Mouse (Mus musculus): Measurements from ENCODE around the gene Clec1b.
A peak's percentile ranks its signal among the peaks of the same experiment; 100 is the strongest.

The Clec1b gene

DNA sequence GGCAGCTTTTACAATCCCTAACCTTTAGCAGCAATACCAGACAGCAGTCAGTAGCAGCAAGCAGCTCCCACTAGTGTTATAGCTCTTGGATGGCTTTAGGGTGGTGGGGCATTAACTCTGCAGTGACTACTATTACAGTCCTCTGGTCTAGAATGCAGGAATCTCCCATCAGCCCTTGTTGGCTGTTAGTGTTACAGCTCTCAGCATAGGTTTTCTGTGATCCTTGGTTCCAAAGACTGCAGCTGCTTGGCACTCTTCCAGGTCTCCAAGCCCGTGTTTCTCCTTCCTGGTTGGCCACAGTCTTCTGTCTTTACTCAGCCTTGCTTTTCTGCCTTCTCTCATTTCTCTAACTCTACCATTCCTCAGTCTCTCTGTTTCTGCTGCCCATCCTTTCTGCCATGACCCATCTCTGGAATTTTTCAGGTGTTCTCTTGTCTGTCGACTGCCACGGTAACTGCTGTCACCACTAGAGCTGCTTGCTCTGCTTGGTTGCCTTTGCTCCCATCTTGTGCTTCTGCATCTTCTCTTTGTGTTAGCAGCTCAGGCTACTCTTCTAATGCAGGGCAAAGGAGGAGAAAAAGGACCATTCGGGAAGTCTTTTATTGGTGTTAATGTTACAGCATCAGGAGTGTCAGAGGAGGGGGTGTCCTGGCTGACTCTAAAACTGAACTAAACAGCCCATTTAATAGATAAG, 26.1 kb downstream of the Clec1b start:
- TF ChIP-seq NANOG (IDR thresholded peaks at IDR 0.05; ENCODE audit: borderline replicate concordance, low read length) (no peak), CTCF (conservative IDR thresholded peaks at IDR 0.05; ENCODE audit: low read length) (no peak), POU5F1 (IDR thresholded peaks at IDR 0.05; ENCODE audit: borderline replicate concordance, low read length) (no peak)
- no peaks in the 10 kb centered on the region for H3K9me3 ChIP-seq (ENCODE audit: low read length)

GRCm38 (mm10) chr6:129423734-129424072, 26.6 kb downstream of the Clec1b start:
- H3K4me1 ChIP-seq (replicated peaks; ENCODE audit: low read depth, low read length), result no peaks in the 10 kb centered on the region

More for the DNA sequence above, 26.1 kb downstream of the Clec1b start:
- no peak overlapping the region for H3K4me3 ChIP-seq (replicated peaks; ENCODE audit: low read length)
- no peaks in the 10 kb centered on the region for H3K4me1 ChIP-seq (replicated peaks; ENCODE audit: low read depth, low read length)
- H3K36me3 ChIP-seq (ENCODE audit: insufficient read depth, low read length), result no peaks in the 10 kb centered on the region
- no peaks in the 10 kb centered on the region for H3K27me3 ChIP-seq (ENCODE audit: insufficient read depth, low read length)

DNA sequence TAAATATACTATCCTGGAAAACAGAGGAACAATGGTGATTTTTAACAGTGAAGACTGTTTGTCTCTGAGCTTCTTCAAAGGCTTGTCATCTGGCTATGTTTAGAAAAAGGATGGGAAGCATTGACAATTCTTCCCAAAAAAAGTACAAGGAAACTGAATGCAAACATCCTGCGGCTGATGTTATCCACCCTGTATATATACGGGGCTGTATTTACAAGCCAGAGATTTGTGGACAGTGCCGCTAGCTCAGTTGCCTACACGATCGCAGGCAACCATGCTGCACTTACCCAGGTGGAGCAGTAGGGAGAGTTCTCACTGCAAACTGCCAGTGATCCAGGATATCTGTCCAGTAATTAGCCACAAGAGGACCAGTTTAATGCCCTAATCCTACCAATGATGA, 28.1 kb downstream of the Clec1b start:
- H3K4me1 ChIP-seq (replicated peaks; ENCODE audit: low read depth, low read length), result no peaks in the 10 kb centered on the region
- TF ChIP-seq CTCF (conservative IDR thresholded peaks at IDR 0.05; ENCODE audit: low read length), result no peak
- TF ChIP-seq NANOG (IDR thresholded peaks at IDR 0.05; ENCODE audit: borderline replicate concordance, low read length), result no peak
- H3K36me3 ChIP-seq (ENCODE audit: insufficient read depth, low read length), result no peaks in the 10 kb centered on the region
- H3K9me3 ChIP-seq (ENCODE audit: low read length), result no peaks in the 10 kb centered on the region
- H3K4me3 ChIP-seq (replicated peaks; ENCODE audit: low read length), result no peak overlapping the region
- no peaks in the 10 kb centered on the region for H3K27me3 ChIP-seq (ENCODE audit: insufficient read depth, low read length)

More at GRCm38 (mm10) chr6:129423734-129424072, 26.6 kb downstream of the Clec1b start:
- Histone ChIP-seq H3K27me3 (ENCODE audit: insufficient read depth, low read length) (no peaks in the 10 kb centered on the region), H3K36me3 (ENCODE audit: insufficient read depth, low read length) (no peaks in the 10 kb centered on the region), H3K4me3 (replicated peaks; ENCODE audit: low read length) (no peak overlapping the region), H3K9me3 (ENCODE audit: low read length) (no peaks in the 10 kb centered on the region)
- TF ChIP-seq POU5F1 (IDR thresholded peaks at IDR 0.05; ENCODE audit: borderline replicate concordance, low read length) (no peak), NANOG (IDR thresholded peaks at IDR 0.05; ENCODE audit: borderline replicate concordance, low read length) (no peak), CTCF (conservative IDR thresholded peaks at IDR 0.05; ENCODE audit: low read length) (peak; percentile 98)

GRCm38 (mm10) chr6:129425812-129426211, 28.7 kb downstream of the Clec1b start:
- no peaks in the 10 kb centered on the region for H3K4me1 ChIP-seq (replicated peaks; ENCODE audit: low read depth, low read length)
- no peaks in the 10 kb centered on the region for H3K36me3 ChIP-seq (ENCODE audit: insufficient read depth, low read length)
- no peaks in the 10 kb centered on the region for H3K9me3 ChIP-seq (ENCODE audit: low read length)
- H3K4me3 ChIP-seq (replicated peaks; ENCODE audit: low read length), result no peak overlapping the region
- H3K27me3 ChIP-seq (ENCODE audit: insufficient read depth, low read length), result no peaks in the 10 kb centered on the region
- TF ChIP-seq NANOG (IDR thresholded peaks at IDR 0.05; ENCODE audit: borderline replicate concordance, low read length) (no peak), CTCF (conservative IDR thresholded peaks at IDR 0.05; ENCODE audit: low read length) (no peak), POU5F1 (IDR thresholded peaks at IDR 0.05; ENCODE audit: borderline replicate concordance, low read length) (no peak)

- Histone ChIP-seq H3K4me3 (replicated peaks; ENCODE audit: low read length) (no peak overlapping the region), H3K9me3 (ENCODE audit: low read length) (no peaks in the 10 kb centered on the region), H3K4me1 (replicated peaks; ENCODE audit: low read depth, low read length) (no peaks in the 10 kb centered on the region), H3K36me3 (ENCODE audit: insufficient read depth, low read length) (no peaks in the 10 kb centered on the region), H3K27me3 (ENCODE audit: insufficient read depth, low read length) (no peaks in the 10 kb centered on the region)
- TF ChIP-seq NANOG (IDR thresholded peaks at IDR 0.05; ENCODE audit: borderline replicate concordance, low read length) (no peak), POU5F1 (IDR thresholded peaks at IDR 0.05; ENCODE audit: borderline replicate concordance, low read length) (no peak), CTCF (conservative IDR thresholded peaks at IDR 0.05; ENCODE audit: low read length) (no peak)
Observed at GRCm38 (mm10) chr6:129427281-129427680, 30.2 kb downstream of the Clec1b start.

- no peaks in the 10 kb centered on the region for H3K27me3 ChIP-seq (ENCODE audit: insufficient read depth, low read length)
- H3K36me3 ChIP-seq (ENCODE audit: insufficient read depth, low read length), result no peaks in the 10 kb centered on the region
- H3K4me1 ChIP-seq (replicated peaks; ENCODE audit: low read depth, low read length), result no peaks in the 10 kb centered on the region
- no peaks in the 10 kb centered on the region for H3K9me3 ChIP-seq (ENCODE audit: low read length)
- no peak overlapping the region for H3K4me3 ChIP-seq (replicated peaks; ENCODE audit: low read length)
- no peak for TF ChIP-seq NANOG (IDR thresholded peaks at IDR 0.05; ENCODE audit: borderline replicate concordance, low read length)
- TF ChIP-seq POU5F1 (IDR thresholded peaks at IDR 0.05; ENCODE audit: borderline replicate concordance, low read length), result no peak
- no peak for TF ChIP-seq CTCF (conservative IDR thresholded peaks at IDR 0.05; ENCODE audit: low read length)
Observed at GRCm38 (mm10) chr6:129434239-129434638, 37.1 kb downstream of the Clec1b start.

GRCm38 (mm10) chr6:129436025-129436424, 38.9 kb downstream of the Clec1b start:
- no peak for TF ChIP-seq NANOG (IDR thresholded peaks at IDR 0.05; ENCODE audit: borderline replicate concordance, low read length)
- no peak for TF ChIP-seq CTCF (conservative IDR thresholded peaks at IDR 0.05; ENCODE audit: low read length)
- no peak for TF ChIP-seq POU5F1 (IDR thresholded peaks at IDR 0.05; ENCODE audit: borderline replicate concordance, low read length)
- Histone ChIP-seq H3K9me3 (ENCODE audit: low read length) (no peaks in the 10 kb centered on the region), H3K36me3 (ENCODE audit: insufficient read depth, low read length) (no peaks in the 10 kb centered on the region), H3K4me1 (replicated peaks; ENCODE audit: low read depth, low read length) (no peaks in the 10 kb centered on the region), H3K27me3 (ENCODE audit: insufficient read depth, low read length) (no peaks in the 10 kb centered on the region), H3K4me3 (replicated peaks; ENCODE audit: low read length) (no peak overlapping the region)

DNA sequence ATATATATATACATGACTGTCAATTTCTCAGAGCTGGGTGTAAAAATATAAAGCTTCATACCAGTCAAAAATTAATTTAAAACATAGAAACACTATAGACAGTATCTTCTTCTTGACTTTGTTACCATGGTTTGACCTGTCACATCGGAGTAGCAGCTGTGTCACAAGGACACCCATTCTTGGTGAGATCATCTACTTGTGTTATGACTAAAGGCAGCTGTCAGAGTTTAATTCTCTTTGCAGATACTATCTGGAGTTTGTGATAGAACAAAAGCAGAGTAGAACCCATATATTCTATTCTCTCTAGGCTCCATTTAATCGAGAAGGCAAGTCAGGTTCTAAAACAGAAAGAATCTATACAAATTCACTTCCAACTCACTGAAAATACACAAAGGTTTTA, 40.9 kb downstream of the Clec1b start:
- Histone ChIP-seq H3K4me3 (replicated peaks; ENCODE audit: low read length) (no peak overlapping the region), H3K9me3 (ENCODE audit: low read length) (no peaks in the 10 kb centered on the region), H3K36me3 (ENCODE audit: insufficient read depth, low read length) (no peaks in the 10 kb centered on the region), H3K4me1 (replicated peaks; ENCODE audit: low read depth, low read length) (no peaks in the 10 kb centered on the region), H3K27me3 (ENCODE audit: insufficient read depth, low read length) (no peaks in the 10 kb centered on the region)
- TF ChIP-seq CTCF (conservative IDR thresholded peaks at IDR 0.05; ENCODE audit: low read length) (no peak), POU5F1 (IDR thresholded peaks at IDR 0.05; ENCODE audit: borderline replicate concordance, low read length) (no peak), NANOG (IDR thresholded peaks at IDR 0.05; ENCODE audit: borderline replicate concordance, low read length) (no peak)

DNA sequence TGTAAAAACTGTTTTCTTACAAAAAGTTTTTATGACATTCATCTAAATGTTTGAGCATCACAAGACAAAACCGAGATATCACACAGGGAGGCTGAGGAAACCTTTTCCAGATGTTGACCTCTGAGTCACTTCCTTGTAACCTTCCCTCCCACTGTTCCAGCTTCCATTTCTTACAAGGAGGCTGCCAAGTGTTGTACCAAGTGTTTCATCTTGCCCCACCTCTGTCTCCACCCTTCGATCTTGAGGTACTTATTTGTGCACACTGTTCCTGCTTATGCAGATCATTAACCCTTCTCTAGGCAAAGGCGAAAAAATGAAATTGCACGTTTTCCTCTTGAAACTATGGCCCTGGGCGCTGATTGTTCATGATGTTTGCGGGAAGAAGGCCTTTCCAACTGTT, 52.6 kb downstream of the Clec1b start:
- TF ChIP-seq POU5F1 (IDR thresholded peaks at IDR 0.05; ENCODE audit: borderline replicate concordance, low read length), result no peak
- TF ChIP-seq NANOG (IDR thresholded peaks at IDR 0.05; ENCODE audit: borderline replicate concordance, low read length), result no peak
- no peak for TF ChIP-seq CTCF (conservative IDR thresholded peaks at IDR 0.05; ENCODE audit: low read length)
- Histone ChIP-seq H3K27me3 (ENCODE audit: insufficient read depth, low read length) (no peaks in the 10 kb centered on the region), H3K4me1 (replicated peaks; ENCODE audit: low read depth, low read length) (no peaks in the 10 kb centered on the region; the same call in 1 of the 2 replicates)

More for the DNA sequence above, 52.6 kb downstream of the Clec1b start:
- Histone ChIP-seq H3K9me3 (ENCODE audit: low read length) (no peaks in the 10 kb centered on the region), H3K36me3 (ENCODE audit: insufficient read depth, low read length) (no peaks in the 10 kb centered on the region), H3K4me3 (replicated peaks; ENCODE audit: low read length) (no peak overlapping the region)

All from E14TG2a.4 (cell line).